Mouse (Mus musculus) lung, postnatal 0 days (tissue): Measurements from ENCODE around the gene Creb3l1.

Experiments used
- CTCF ChIP-seq: IDR thresholded peaks from 2 replicates; pipeline ENCODE4 v1.5.1; 2016; ENCODE audit warnings: antibody characterized with exemption, mild to moderate bottlenecking
- EP300 ChIP-seq: IDR thresholded peaks from 2 replicates; pipeline ENCODE4 v1.6.1; 2016; ENCODE audit warnings: antibody characterized with exemption, mild to moderate bottlenecking, control low read depth

DNA sequence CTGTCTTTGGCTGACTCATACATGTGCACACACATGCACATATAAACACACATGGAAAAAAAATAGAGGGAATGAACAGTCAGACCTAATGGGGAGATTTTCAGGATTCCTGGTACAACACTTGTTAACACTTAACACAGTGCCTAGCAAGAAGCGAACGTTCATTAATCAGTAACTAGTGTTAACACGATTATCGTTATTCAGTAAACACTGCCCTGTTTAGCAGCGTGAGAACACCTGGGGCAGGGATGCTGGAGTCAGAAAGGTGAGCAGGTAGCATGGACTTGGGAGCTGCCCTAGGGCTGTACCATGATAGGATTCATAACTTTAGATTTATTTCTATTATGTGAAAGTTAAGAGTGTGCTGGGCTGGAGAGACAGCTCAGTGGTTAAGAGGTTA, 28.3 kb downstream of the Creb3l1 start:
- TF ChIP-seq CTCF (no peak), EP300 (no peak)
